Mouse (Mus musculus): Measurements from ENCODE around the gene Lin9.
"Not testable (repeated sequence)": the region's sequence is repeated elsewhere in the genome, so short reads cannot be mapped to it uniquely, and the experiment has no call there.

Gene Lin9

GRCm38 (mm10) chr1:180641137-180641517 is at the start of gene Lin9:
Lin9 (plus strand) TSS chr1:180641150.
- ATAC-seq (ENCODE audit: low TSS enrichment), result peak; percentile 95

DNA sequence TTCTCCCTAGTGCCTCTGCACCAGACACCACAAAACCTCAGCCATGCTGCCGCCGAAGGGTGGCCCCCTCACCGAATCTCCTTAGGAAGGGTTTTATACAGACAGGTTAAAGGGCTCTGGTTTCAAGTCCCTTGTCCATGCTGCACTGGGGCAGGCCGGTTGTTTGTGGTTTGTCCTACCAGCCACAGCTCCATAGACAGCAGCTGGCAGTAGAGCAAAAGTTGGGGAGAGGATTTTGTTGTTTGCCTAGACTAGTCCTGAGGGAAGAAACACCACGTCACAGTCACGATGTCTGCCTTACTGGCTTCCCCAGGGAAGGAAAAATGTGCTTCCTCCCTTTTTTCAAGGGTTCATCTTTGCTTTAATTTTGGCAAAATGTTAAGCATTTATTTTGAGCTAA is 40.4 kb upstream of the Lin9 start:
- ATAC-seq (ENCODE audit: low TSS enrichment), result no peak

DNA sequence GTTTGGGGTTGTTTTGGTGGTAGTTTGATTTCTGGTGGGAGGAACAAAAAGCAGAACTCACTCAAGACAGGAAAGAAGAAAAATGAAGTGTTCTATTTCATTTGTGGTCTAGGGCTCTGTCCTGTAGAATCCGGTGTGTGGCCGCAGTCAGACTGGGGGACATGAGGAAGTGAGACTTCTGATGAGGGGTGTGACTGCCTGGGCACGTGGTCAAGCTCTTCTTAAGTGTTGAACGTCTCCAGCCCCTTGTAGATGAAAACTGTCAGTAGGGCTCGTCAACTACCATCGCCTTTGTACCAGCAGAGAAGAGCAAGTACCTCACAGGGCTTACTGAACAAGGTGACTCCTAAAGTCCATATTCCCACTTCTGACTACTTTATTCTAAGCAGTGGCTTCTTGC is 39.1 kb upstream of the Lin9 start:
- ATAC-seq (ENCODE audit: low TSS enrichment), result no peak

- peak; percentile 92 for ATAC-seq (ENCODE audit: low TSS enrichment)
Measured at GRCm38 (mm10) chr1:180604579-180604978, 36.4 kb upstream of the Lin9 start.

- no peak for ATAC-seq (ENCODE audit: low TSS enrichment)
Measured at GRCm38 (mm10) chr1:180606106-180606505, 34.8 kb upstream of the Lin9 start.

GRCm38 (mm10) chr1:180606796-180607577 is 34.0 kb upstream of the Lin9 start:
- no peak for ATAC-seq (ENCODE audit: low TSS enrichment)

DNA sequence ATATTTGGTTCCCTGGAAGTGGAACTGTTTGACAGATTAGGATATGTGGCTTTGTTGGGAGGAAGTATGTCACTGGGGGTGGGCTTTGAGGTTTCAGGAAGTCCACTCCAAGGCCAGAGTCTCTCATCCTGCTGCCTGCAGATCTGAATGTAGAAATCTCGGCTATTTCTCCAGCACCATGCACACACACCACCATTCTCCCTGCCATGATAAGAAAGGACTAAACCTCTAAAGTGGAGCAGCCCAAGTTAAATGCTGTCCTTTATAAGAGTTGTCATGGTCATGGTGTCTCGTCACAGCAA is 33.4 kb upstream of the Lin9 start:
- ATAC-seq (ENCODE audit: low TSS enrichment), result no peak

DNA sequence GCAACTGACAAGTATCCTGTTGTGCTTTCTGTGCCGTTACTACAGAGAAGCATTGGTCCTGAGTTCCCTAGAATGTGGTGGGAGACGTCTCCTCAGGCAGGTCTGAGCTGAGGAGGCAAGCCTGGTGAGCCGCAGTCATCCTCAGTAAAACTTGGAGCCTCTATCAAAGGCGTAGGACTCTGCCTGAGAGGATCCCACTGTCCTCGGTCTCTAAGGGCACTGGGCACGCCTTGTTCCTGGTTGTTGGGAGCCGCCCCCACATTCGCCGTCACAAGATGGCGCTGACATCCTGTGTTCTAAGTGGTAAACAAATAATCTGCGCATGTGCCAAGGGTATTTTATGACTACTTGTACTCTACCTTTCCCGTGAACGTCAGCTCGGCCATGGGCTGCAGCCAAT is 29.1 kb upstream of the Lin9 start:
- not testable (repeated sequence) for ATAC-seq (ENCODE audit: low TSS enrichment)

DNA sequence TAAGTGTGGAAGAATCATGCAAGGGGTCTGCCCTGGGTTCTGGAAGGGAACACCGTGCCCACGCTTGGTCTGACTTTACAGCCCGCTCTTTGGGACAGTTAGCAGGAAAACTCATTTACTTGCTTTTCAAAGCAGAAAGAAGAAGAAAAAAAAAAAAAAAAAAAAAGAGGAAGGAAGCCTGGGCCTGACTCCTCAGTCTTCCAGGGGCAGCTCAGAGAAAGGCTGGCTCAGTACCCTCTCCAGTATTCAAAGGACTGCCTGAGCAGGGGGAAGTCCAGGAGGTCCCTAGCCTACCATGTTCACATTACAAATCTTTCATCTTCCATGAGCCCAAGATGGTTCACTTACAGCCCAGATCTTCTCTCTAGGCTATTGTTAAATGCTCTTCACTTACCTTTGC is 24.2 kb upstream of the Lin9 start:
- no peak for ATAC-seq (ENCODE audit: low TSS enrichment)

- no peak for ATAC-seq (ENCODE audit: low TSS enrichment)
Measured at GRCm38 (mm10) chr1:180622389-180622788, 18.6 kb upstream of the Lin9 start.

DNA sequence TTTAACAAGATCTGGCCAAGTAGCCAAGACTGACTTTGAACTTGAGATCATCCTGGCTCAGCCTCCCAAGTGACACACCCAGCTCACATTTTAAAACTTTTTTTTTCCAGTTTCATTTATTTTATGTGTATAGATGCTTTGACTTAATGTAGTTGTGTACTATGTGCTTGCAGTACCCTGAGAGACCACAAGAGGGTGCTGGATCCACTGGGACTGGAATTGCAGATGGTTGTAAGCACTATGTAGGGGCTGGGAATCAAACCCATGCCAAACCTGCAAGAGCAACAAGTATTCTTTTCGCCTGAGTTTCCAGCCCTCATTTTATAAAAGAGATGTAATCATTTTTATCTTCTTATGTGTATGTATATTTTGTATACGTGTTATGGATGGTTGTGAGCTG is 17.0 kb upstream of the Lin9 start:
- no peak for ATAC-seq (ENCODE audit: low TSS enrichment)

GRCm38 (mm10) chr1:180626141-180626540 is 14.8 kb upstream of the Lin9 start:
- ATAC-seq (ENCODE audit: low TSS enrichment), result no peak

DNA sequence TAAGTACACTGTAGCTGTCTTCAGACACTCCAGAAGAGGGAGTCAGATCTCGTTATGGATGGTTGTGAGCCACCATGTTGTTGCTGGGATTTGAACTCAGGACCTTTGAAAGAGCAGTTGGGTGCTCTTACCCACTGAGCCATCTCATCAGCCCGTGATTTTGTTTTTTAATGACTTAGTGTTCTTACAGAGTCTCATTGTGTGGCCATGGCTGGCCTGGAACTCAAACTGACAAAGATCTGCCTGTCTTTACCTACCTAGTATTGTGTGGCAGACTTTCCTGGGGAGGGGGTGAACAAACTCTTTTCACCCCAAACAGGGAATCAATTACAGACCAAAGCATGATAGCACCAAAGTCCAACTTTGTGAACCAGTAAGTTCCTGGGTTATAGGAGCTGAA is 3.2 kb upstream of the Lin9 start:
- ATAC-seq (ENCODE audit: low TSS enrichment), result not testable (repeated sequence)

GRCm38 (mm10) chr1:180639416-180640401 is 1.2 kb upstream of the Lin9 start:
- ATAC-seq (ENCODE audit: low TSS enrichment), result no peak

GRCm38 (mm10) chr1:180640605-180641125 is 285 bp upstream of the Lin9 start:
- peak; percentile 68 for ATAC-seq (ENCODE audit: low TSS enrichment)

DNA sequence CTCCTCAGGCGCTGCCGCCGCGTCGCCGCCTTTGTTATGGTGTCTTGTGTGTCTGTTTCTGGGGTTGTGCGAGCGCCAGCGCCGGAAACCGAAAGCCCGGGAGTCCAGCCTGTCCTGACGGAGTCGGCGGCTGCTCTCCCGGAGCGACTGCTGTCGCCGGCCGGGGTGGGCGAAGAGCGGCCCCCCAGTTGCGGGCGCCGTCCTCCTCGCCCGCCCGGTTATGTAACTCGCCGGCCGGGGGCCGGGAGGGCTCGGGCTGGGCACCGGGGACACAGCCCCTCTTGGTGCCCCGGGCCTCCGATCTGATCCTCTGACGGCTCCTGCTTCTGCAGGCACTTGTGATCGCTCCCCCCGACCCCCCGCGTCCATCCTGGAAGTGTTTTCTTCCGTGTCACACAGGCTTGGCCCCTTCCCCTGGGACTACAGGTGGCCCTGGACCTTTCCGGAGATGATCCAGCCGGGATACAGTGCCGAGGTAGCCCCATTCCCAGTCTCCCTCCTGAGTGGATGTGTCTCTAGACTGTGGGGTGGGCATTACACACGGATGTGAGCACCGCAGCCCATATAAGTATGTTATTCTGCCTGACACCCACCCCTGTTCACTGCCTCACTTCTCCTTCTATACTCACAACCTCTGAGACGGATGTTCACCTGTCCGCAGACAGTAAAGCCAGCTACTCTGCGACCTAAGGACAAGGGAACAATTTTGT is 723 bp downstream of the Lin9 start:
- ATAC-seq (ENCODE audit: low TSS enrichment), result peak; percentile 12; the same call in 1 of the 2 replicates

DNA sequence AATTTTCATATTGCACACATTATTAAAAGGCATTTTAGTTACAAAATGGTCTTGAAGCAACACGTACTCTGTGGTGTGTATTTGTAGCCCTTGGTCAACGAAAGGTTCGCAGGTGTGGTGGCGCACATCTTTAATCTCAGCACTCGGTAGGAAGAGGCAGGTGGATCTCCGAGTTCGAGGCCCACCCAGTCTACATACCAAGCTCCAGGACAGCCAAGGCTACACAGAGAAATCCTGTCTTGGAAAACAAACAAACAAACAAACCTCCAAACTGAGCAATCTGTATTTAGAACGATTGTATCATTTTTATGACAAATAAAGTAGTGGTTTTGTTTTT is 1.2 kb downstream of the Lin9 start:
- ATAC-seq (ENCODE audit: low TSS enrichment), result no peak

DNA sequence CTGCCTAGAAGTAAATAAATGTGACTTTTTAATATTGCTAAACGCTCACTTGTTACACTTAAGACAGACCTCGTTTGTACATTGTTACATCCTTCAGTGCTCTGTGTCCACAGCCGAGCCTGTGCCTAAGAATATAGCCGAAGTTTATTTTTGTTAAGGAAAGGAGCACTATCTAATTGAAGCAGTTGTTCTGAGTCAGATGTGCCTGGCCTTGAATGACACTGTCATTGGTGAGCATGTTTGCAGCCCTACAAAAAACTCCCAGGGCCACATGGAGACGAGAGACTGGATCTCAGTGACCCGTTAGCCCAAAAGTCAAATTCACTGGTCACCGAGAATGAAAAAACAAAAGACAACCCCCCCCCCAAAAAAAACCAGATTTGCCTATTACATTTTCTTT is 50.3 kb downstream of the Lin9 start:
- no peak for ATAC-seq (ENCODE audit: low TSS enrichment)

- no peak for ATAC-seq (ENCODE audit: low TSS enrichment)
Measured at GRCm38 (mm10) chr1:180696626-180697352, 55.8 kb downstream of the Lin9 start, which contains the start of gene Mixl1. Mixl1 (minus strand) TSS chr1:180697034.

DNA sequence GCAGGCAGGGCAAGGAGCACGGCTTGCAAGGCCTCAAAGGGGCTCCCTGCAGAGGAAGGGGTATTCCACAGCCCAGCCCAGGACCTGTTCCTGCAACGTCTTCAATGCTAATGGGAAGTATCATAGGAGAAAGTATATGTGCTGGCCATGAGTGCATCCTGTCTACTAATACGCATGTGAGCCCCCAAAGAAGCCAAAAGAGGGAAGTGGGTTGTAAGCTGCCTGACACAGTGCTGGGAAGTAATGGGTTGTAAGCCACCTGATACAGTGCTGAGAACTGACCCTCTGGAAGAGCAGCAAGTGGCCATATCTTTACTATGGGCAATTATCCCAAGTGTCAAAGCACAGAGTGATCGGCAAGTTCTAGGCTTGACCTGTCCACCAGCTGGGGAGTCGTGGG is 57.1 kb downstream of the Lin9 start:
- no peak for ATAC-seq (ENCODE audit: low TSS enrichment)

DNA sequence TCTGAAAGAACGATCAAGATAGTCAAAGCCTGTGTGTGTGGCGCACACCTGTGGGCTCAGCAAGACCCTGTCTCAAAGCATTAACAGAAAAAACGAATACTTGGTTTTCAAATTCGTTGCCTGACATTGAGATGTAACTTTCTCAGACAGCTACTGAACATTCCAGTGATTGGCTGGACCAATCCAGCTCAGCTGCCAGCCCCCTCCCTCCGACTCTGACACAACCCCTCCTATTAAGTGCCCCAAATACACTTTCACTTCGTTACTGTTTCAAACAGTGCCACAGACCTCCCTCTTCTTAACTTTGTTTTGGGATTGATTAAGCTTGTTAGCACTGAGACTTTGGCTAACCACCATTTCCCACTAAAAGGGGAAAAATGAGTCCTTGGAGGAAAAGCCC is 62.5 kb downstream of the Lin9 start:
- ATAC-seq (ENCODE audit: low TSS enrichment), result no peak

DNA sequence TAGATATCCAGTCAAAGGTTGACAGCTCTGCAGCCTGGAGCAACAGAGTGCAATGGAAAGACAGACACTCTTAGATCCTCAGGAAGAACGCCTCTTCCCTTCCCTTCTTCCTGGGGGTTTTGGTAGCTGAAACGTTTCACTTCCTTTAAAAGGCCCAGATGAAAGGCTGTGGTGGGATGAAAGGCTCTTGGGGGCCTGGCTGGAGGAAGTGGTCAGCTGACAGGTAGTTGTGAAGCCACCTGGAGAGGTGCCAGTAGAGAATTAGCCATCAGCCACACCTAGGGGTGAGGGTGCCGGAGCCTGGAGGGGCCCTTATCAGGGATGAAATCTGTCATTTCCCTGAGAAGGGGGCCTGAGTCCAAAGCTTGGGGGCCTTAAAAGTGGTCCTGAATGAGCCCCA is 66.4 kb downstream of the Lin9 start:
- ATAC-seq (ENCODE audit: low TSS enrichment), result no peak

Measured in frontal cortex, adult (tissue).